Mouse (Mus musculus): ENCODE results near the gene Frrs1l. TPM values are rescaled to one million over a fixed set of nuclear protein-coding genes. Genes with fewer than 3 reads are reported as not detected.

Gene Frrs1l
- polyA plus RNA-seq, 1 experiment from 2014 or later = 0.91 TPM

- H3K9ac ChIP-seq (replicated peaks; ENCODE audit: low read depth) = no peak overlapping the region
- ATAC-seq (no peak), DNase-seq (ENCODE audit: low spot score) (no peak)
- H3K9me3 ChIP-seq (ENCODE audit: low read length) = no peaks in the 10 kb centered on the region
- peaks cover 17% of the 10 kb centered on the region; the same call in 1 of the 2 replicates for H3K4me1 ChIP-seq (ENCODE audit: insufficient read depth, low read depth, low read length)
- no peaks in the 10 kb centered on the region for H3K27me3 ChIP-seq (replicated peaks; ENCODE audit: insufficient read depth, low read length)
- peak overlapping the region; percentile 27; the same call in 1 of the 2 replicates for H3K4me2 ChIP-seq (replicated peaks; ENCODE audit: low read depth, low read length)
- TF ChIP-seq CTCF (IDR thresholded peaks at IDR 0.05) = no peak
- TF ChIP-seq EP300 (IDR thresholded peaks at IDR 0.05) = no peak
- H3K27ac ChIP-seq (ENCODE audit: low read length) = peak overlapping the region; percentile 57
- H3K36me3 ChIP-seq (ENCODE audit: insufficient read depth, low read length) = no peaks in the 10 kb centered on the region
- no peak overlapping the region for H3K4me3 ChIP-seq (ENCODE audit: low read depth, low read length)
- 44% methylated on average over 4 of the region's 4 CpGs for WGBS
These were observed 45.9 kb downstream of the Frrs1l start for GRCm38 (mm10) chr4:56944286-56944685.

DNA sequence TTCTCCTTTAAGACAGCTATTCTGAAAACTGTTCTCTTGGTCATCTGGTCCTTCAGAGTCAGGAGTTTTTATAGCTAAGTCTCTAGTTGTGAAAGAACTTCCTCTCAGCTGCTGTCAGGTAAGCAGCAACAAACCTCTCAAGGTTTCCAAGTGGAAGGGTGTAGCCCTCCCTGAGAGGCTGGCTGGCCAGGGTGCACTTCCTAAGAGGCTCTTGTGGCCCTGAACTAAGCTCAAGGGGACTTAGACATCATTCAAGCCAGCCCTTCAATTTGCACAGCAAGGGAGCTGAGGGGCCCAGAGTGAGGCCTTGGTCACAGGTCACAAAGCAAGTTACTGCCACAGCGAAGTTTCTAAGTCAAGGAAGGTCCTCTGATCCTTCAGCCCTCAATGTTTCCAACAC is 46.9 kb downstream of the Frrs1l start:
- Histone ChIP-seq H3K4me3 (ENCODE audit: low read depth, low read length) (no peak overlapping the region), H3K27ac (ENCODE audit: low read length) (peak overlapping the region; percentile 65), H3K4me1 (ENCODE audit: insufficient read depth, low read depth, low read length) (peaks cover 17% of the 10 kb centered on the region; the same call in 1 of the 2 replicates), H3K9me3 (ENCODE audit: low read length) (no peaks in the 10 kb centered on the region), H3K27me3 (replicated peaks; ENCODE audit: insufficient read depth, low read length) (no peaks in the 10 kb centered on the region), H3K36me3 (ENCODE audit: insufficient read depth, low read length) (no peaks in the 10 kb centered on the region), H3K4me2 (replicated peaks; ENCODE audit: low read depth, low read length) (no peak overlapping the region), H3K9ac (replicated peaks; ENCODE audit: low read depth) (no peak overlapping the region)
- ATAC-seq (peak; percentile 85), DNase-seq (ENCODE audit: low spot score) (peak; percentile 94)
- WGBS = 38% methylated on average over 1 of the region's 1 CpGs
- no peak for TF ChIP-seq CTCF (IDR thresholded peaks at IDR 0.05)
- peak; percentile 98 for TF ChIP-seq EP300 (IDR thresholded peaks at IDR 0.05)

- WGBS = 48% methylated on average over 1 of the region's 1 CpGs
- peak; percentile 58 for DNase-seq (ENCODE audit: low spot score)
- H3K27ac ChIP-seq (ENCODE audit: low read length) = peak overlapping the region; percentile 65
- H3K27me3 ChIP-seq (replicated peaks; ENCODE audit: insufficient read depth, low read length) = no peaks in the 10 kb centered on the region
- TF ChIP-seq CTCF (IDR thresholded peaks at IDR 0.05) = no peak
- TF ChIP-seq EP300 (IDR thresholded peaks at IDR 0.05) = no peak
- H3K9me3 ChIP-seq (ENCODE audit: low read length) = no peaks in the 10 kb centered on the region
- peaks cover 17% of the 10 kb centered on the region; the same call in 1 of the 2 replicates for H3K4me1 ChIP-seq (ENCODE audit: insufficient read depth, low read depth, low read length)
- no peaks in the 10 kb centered on the region for H3K36me3 ChIP-seq (ENCODE audit: insufficient read depth, low read length)
- peak overlapping the region; percentile 8; the same call in 1 of the 2 replicates for H3K4me2 ChIP-seq (replicated peaks; ENCODE audit: low read depth, low read length)
- H3K4me3 ChIP-seq (ENCODE audit: low read depth, low read length) = no peak overlapping the region
- no peak overlapping the region for H3K9ac ChIP-seq (replicated peaks; ENCODE audit: low read depth)
- ATAC-seq = no peak
These were observed 47.6 kb downstream of the Frrs1l start for GRCm38 (mm10) chr4:56942567-56942966.

- Histone ChIP-seq H3K9me3 (ENCODE audit: low read length) (no peaks in the 10 kb centered on the region), H3K27ac (ENCODE audit: low read length) (no peak overlapping the region), H3K27me3 (replicated peaks; ENCODE audit: insufficient read depth, low read length) (no peaks in the 10 kb centered on the region), H3K4me1 (ENCODE audit: insufficient read depth, low read depth, low read length) (peaks cover 24% of the 10 kb centered on the region; the same call in 1 of the 2 replicates), H3K36me3 (ENCODE audit: insufficient read depth, low read length) (no peaks in the 10 kb centered on the region), H3K4me2 (replicated peaks; ENCODE audit: low read depth, low read length) (no peak overlapping the region), H3K4me3 (ENCODE audit: low read depth, low read length) (no peak overlapping the region), H3K9ac (replicated peaks; ENCODE audit: low read depth) (no peak overlapping the region)
- TF ChIP-seq EP300 (IDR thresholded peaks at IDR 0.05) = no peak
- TF ChIP-seq CTCF (IDR thresholded peaks at IDR 0.05) = no peak
- DNase-seq (ENCODE audit: low spot score) (no peak), ATAC-seq (no peak)
- 87% methylated on average over 4 of the region's 4 CpGs for WGBS
These were observed 48.7 kb downstream of the Frrs1l start for GRCm38 (mm10) chr4:56941481-56941880.

- no peak for TF ChIP-seq EP300 (IDR thresholded peaks at IDR 0.05)
- TF ChIP-seq CTCF (IDR thresholded peaks at IDR 0.05) = no peak
- Histone ChIP-seq H3K27me3 (replicated peaks; ENCODE audit: insufficient read depth, low read length) (no peaks in the 10 kb centered on the region), H3K36me3 (ENCODE audit: insufficient read depth, low read length) (no peaks in the 10 kb centered on the region; the same call in 1 of the 2 replicates), H3K9ac (replicated peaks; ENCODE audit: low read depth) (no peak overlapping the region), H3K4me1 (ENCODE audit: insufficient read depth, low read depth, low read length) (peaks cover 12% of the 10 kb centered on the region; the same call in 1 of the 2 replicates), H3K27ac (ENCODE audit: low read length) (peak overlapping the region; percentile 64), H3K4me2 (replicated peaks; ENCODE audit: low read depth, low read length) (no peak overlapping the region), H3K4me3 (ENCODE audit: low read depth, low read length) (no peak overlapping the region), H3K9me3 (ENCODE audit: low read length) (no peaks in the 10 kb centered on the region)
- ATAC-seq (peak; percentile 93), DNase-seq (ENCODE audit: low spot score) (peak; percentile 80)
- WGBS = 45% methylated on average over 6 of the region's 6 CpGs
These were observed 53.1 kb downstream of the Frrs1l start for GRCm38 (mm10) chr4:56937136-56937535.

DNA sequence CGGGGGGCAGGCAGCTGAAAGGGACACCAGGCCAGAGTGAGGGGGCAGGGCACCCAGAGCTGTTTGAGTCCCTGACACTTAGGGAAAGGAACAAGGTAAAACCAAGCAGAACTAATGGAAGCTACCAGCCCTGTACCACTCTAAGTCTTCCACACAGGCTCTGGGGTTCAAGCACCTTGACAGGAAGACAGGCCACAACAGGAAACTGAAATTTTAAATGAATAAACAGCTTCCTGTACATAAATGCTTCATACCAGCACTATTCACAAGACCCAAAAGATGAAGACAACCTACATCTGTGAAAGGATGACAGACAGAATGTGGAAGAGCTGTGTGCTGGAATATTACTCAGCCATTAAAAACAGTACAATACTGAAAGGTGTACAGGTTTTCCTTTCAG is 54.9 kb downstream of the Frrs1l start:
- Histone ChIP-seq H3K9me3 (ENCODE audit: low read length) (no peaks in the 10 kb centered on the region), H3K36me3 (ENCODE audit: insufficient read depth, low read length) (no peaks in the 10 kb centered on the region; the same call in 1 of the 2 replicates), H3K4me2 (replicated peaks; ENCODE audit: low read depth, low read length) (no peak overlapping the region), H3K4me1 (ENCODE audit: insufficient read depth, low read depth, low read length) (peaks cover 12% of the 10 kb centered on the region; the same call in 1 of the 2 replicates), H3K27ac (ENCODE audit: low read length) (no peak overlapping the region), H3K4me3 (ENCODE audit: low read depth, low read length) (no peak overlapping the region), H3K27me3 (replicated peaks; ENCODE audit: insufficient read depth, low read length) (no peaks in the 10 kb centered on the region), H3K9ac (replicated peaks; ENCODE audit: low read depth) (no peak overlapping the region)
- no CpG with 5 or more reads among the region's 1 CpGs for WGBS
- ATAC-seq = no peak
- no peak for TF ChIP-seq CTCF (IDR thresholded peaks at IDR 0.05)
- no peak for DNase-seq (ENCODE audit: low spot score)

GRCm38 (mm10) chr4:56933154-56933553 is 57.0 kb downstream of the Frrs1l start:
- Histone ChIP-seq H3K27ac (ENCODE audit: low read length) (no peak overlapping the region), H3K4me2 (replicated peaks; ENCODE audit: low read depth, low read length) (no peak overlapping the region), H3K4me3 (ENCODE audit: low read depth, low read length) (no peak overlapping the region), H3K9ac (replicated peaks; ENCODE audit: low read depth) (no peak overlapping the region), H3K36me3 (ENCODE audit: insufficient read depth, low read length) (no peaks in the 10 kb centered on the region; the same call in 1 of the 2 replicates), H3K9me3 (ENCODE audit: low read length) (no peaks in the 10 kb centered on the region), H3K27me3 (replicated peaks; ENCODE audit: insufficient read depth, low read length) (no peaks in the 10 kb centered on the region), H3K4me1 (ENCODE audit: insufficient read depth, low read depth, low read length) (peaks cover 14% of the 10 kb centered on the region)
- 89% methylated on average over 4 of the region's 4 CpGs for WGBS
- ATAC-seq (no peak), DNase-seq (ENCODE audit: low spot score) (no peak)
- TF ChIP-seq EP300 (IDR thresholded peaks at IDR 0.05) (no peak), CTCF (IDR thresholded peaks at IDR 0.05) (no peak)
